Mouse (Mus musculus) CD8-positive naive resting alpha-beta T cell, adult 57 days (primary cell): ENCODE measurements around the gene Agbl4. TPM values are rescaled to one million over a fixed set of nuclear protein-coding genes. Genes with fewer than 3 reads are reported as not detected.

Source experiments
- total RNA-seq: library from RNA; stranded (reverse); gene quantifications from one replicate; pipeline ENCODE4 v1.2.4, GENCODE M21; 2023

Agbl4 gene
- not detected for total RNA-seq

GRCm38 (mm10) chr4:110397618-110398045 is at the start of gene Agbl4:
Gene Agbl4 (plus strand): TSS chr4:110397661.

GRCm38 (mm10) chr4:110351178-110352000 is 46.1 kb upstream of the Agbl4 start, which contains the start of gene Elavl4:
Gene Elavl4 (minus strand): TSS chr4:110351909.

GRCm38 (mm10) chr4:111414818-111415488 is 1017.5 kb downstream of the Agbl4 start, which contains the start of gene Bend5:
Gene Bend5 (plus strand): TSS chr4:111415006.

Other genes with a start within 250 kb of the Agbl4 start
- not detected for gene Elavl4, start 45.8 kb upstream of the Agbl4 start, total RNA-seq